In the genomic region with DNA sequence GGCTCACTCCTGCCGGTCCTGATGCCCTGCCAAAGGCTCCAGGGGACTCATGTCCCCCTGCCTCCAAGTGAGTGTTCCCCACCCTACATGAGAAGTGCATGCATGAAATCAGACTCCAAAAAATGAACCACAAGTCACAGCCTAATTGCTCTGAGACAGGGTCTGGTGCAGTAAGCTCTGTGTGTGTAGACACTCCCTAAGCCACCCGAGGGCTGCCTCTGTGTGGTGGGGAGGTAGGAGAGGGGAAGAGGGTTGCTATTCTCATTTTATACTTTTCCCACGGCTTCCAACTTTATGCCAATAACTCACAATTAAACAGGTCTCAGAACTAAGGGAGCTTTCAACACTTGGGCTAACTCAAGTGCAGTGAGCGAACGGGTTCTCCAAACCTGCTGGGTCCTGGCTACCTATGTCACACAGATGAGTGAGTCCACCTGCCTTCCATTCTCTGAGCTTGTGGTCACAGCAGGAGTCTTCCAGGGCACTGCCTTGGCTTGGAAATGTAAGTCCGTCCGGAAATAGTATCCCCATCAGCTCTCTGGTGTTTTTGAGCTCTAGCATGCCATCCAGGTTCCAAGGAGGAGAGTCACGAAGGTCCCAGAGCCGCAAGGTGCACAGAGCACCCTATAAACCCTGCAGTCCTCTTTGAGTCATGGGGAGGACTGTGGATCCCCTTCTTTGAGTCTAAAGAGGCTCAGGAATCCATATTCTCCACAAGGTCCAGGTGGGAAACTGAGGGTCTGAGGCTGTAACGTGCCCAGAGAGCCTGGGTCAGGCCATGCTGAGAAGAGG, we compare ENCODE assay signal across 12 mouse cellular contexts. TPM values are rescaled to one million over a fixed set of nuclear protein-coding genes. Genes with fewer than 3 reads are reported as not detected.
DNase-seq lines count a peak whose midpoint lies in the region; ATAC-seq and TF ChIP-seq lines count a peak whose summit lies in the region.
"Had no signal": no experiment of that assay in that cellular context is flagged by ENCODE, and none has a peak within 500 bp of the region (broad histone marks: within the 10 kb centered on the region; RNA-seq: fewer than 3 reads in every experiment).

No protein-coding gene starts in this region.

- peak; percentile 51 for TF ChIP-seq POLR2A in myocyte (IDR thresholded peaks at IDR 0.05; ENCODE audit: insufficient read length, low read depth)

- H3K27me3 ChIP-seq in heart, embryonic 14.5 days (ENCODE audit: control insufficient read depth, insufficient read depth, low read length), result no peaks in the 10 kb centered on the region
- no peaks in the 10 kb centered on the region for H3K27me3 ChIP-seq in lung, embryonic 16.5 days (ENCODE audit: control insufficient read depth, insufficient read depth, low read depth, low read length)
- H3K27me3 ChIP-seq in myocyte (ENCODE audit: control insufficient read depth, insufficient read depth, insufficient read length), result no peaks in the 10 kb centered on the region
- H3K27me3 ChIP-seq: hindbrain, embryonic 15.5 days had no signal

- no peak overlapping the region for H3ac ChIP-seq in myocyte (ENCODE audit: control insufficient read depth, insufficient read length)

- WGBS in heart, embryonic 14.5 days, result 82% methylated on average over 10 of the region's 10 CpGs
- 77% methylated on average over 10 of the region's 10 CpGs for WGBS in lung, embryonic 16.5 days

- peaks cover 41 to 63% of the 10 kb centered on the region in 2 experiments for H3K4me1 ChIP-seq in heart, embryonic 14.5 days (ENCODE audit: control insufficient read depth in 2 of 2, insufficient read depth in 2 of 2, low read length in 2 of 2)
- peaks cover 47% of the 10 kb centered on the region for H3K4me1 ChIP-seq in lung, embryonic 16.5 days (replicated peaks; ENCODE audit: control insufficient read depth, insufficient read depth, low read length)

- peaks cover 8% of the 10 kb centered on the region for H3K79me2 ChIP-seq in myocyte (ENCODE audit: control insufficient read depth, insufficient read depth)

- DNase-seq in heart, postnatal 4 days, result no peak
- no peak for DNase-seq in lung, postnatal 10 days
- DNase-seq in cerebellum, postnatal 14 days, result peak; percentile 66 to 71
- no peak for DNase-seq in right cerebral cortex, adult 18-20 months

- peak overlapping the region; percentile 34; the same call in 1 of the 2 replicates for H3K4me2 ChIP-seq in heart, embryonic 14.5 days (ENCODE audit: low read length)
- H3K4me2 ChIP-seq in lung, embryonic 16.5 days (ENCODE audit: low read depth, low read length), result no peak overlapping the region
- H3K4me2 ChIP-seq in myocyte (ENCODE audit: low read depth), result peak overlapping the region; percentile 31
- H3K4me2 ChIP-seq: hindbrain, embryonic 15.5 days; neural tube, embryonic 12.5 days had no signal

- no peak for ATAC-seq in heart, embryonic 14.5 days (ENCODE audit: insufficient number of reproducible peaks, insufficient read depth, low FRiP score, low read depth)
- ATAC-seq in lung, embryonic 16.5 days (ENCODE audit: low read depth), result no peak
- no peak for ATAC-seq in erythroid progenitor cell, adult 5-6 weeks (replicated peaks; ENCODE audit: low FRiP score, poor library complexity, severe bottlenecking)
- ATAC-seq: activated CD4-positive, CD25-positive, alpha-beta regulatory T cell, adult 4 months had no signal

- 0 out of 2 replicates have a peak, but pooled peaks cover 2% of the 10 kb centered on the region for H3K36me3 ChIP-seq in heart, embryonic 14.5 days (ENCODE audit: control insufficient read depth, insufficient read depth, low read length)
- no peaks in the 10 kb centered on the region for H3K36me3 ChIP-seq in lung, embryonic 16.5 days (ENCODE audit: control insufficient read depth, insufficient read depth, low read length)
- peaks cover 40% of the 10 kb centered on the region for H3K36me3 ChIP-seq in myocyte (ENCODE audit: control insufficient read depth, insufficient read depth)
- H3K36me3 ChIP-seq: hindbrain, embryonic 15.5 days; midbrain, embryonic 10.5 days; neural tube, embryonic 12.5 days had no signal

- no peaks in the 10 kb centered on the region for H3K9me3 ChIP-seq in heart, embryonic 14.5 days (ENCODE audit: control insufficient read depth, low read length)
- no peaks in the 10 kb centered on the region for H3K9me3 ChIP-seq in lung, embryonic 16.5 days (ENCODE audit: control insufficient read depth, low read length)
- H3K9me3 ChIP-seq: hindbrain, embryonic 15.5 days; midbrain, embryonic 10.5 days; neural tube, embryonic 12.5 days had no signal

- no peak overlapping the region for H3K4me3 ChIP-seq in heart, embryonic 14.5 days (ENCODE audit: control insufficient read depth in 1 of 2, insufficient read depth in 1 of 2, low read depth in 1 of 2, low read length in 2 of 2)
- H3K4me3 ChIP-seq in lung, embryonic 16.5 days (ENCODE audit: low read length), result no peak overlapping the region
- no peak overlapping the region for H3K4me3 ChIP-seq in myocyte
- H3K4me3 ChIP-seq: hindbrain, embryonic 15.5 days; midbrain, embryonic 10.5 days; neural tube, embryonic 12.5 days had no signal

- peak overlapping the region in 1 of 2 experiments; percentile 91; a peak in 2 of 4 replicates for H3K27ac ChIP-seq in heart, embryonic 14.5 days (replicated peaks in 1 of 2; ENCODE audit: control insufficient read depth in 1 of 2, insufficient read depth in 1 of 2, low read depth in 2 of 2, low read length in 2 of 2)
- no peak overlapping the region for H3K27ac ChIP-seq in lung, embryonic 16.5 days (ENCODE audit: low read length)
- H3K27ac ChIP-seq: hindbrain, embryonic 15.5 days; midbrain, embryonic 10.5 days; neural tube, embryonic 12.5 days had no signal

- H3K9ac ChIP-seq in heart, embryonic 14.5 days (ENCODE audit: low read length), result peak overlapping the region; percentile 58; the same call in 1 of the 2 replicates
- H3K9ac ChIP-seq in lung, embryonic 16.5 days (ENCODE audit: low read length), result 0 out of 2 replicates have a peak overlapping the region, but pooled peaks have one; percentile 28
- H3K9ac ChIP-seq: hindbrain, embryonic 15.5 days; neural tube, embryonic 12.5 days had no signal

TF ChIP-seq in myocyte, 11 proteins besides CTCF, POLR2A, EP300 and RAD21:
- TF ChIP-seq E2F4 (IDR thresholded peaks at IDR 0.05; ENCODE audit: insufficient read depth), result no peak
- peak; percentile 92 for TF ChIP-seq POLR2AphosphoS2 (IDR thresholded peaks at IDR 0.05; ENCODE audit: insufficient read length, low read depth)
- TF ChIP-seq REST (IDR thresholded peaks at IDR 0.05; ENCODE audit: insufficient read depth, insufficient read length), result no peak
- no peak for TF ChIP-seq MYOG (IDR thresholded peaks at IDR 0.05; ENCODE audit: control insufficient read depth in 1 of 3, insufficient read depth in 1 of 3, insufficient read length in 2 of 3, low read depth in 2 of 3)
- no peak for TF ChIP-seq MAX (IDR thresholded peaks at IDR 0.05; ENCODE audit: low read depth)

RNA-seq across cellular contexts. Expression of gene Frmd8, which starts 50.1 kb away (rescaled TPM):
- 18.5 and 19.2 TPM in 2 replicates for polyA plus RNA-seq in heart, embryonic 14.5 days (2014; fragmentation: Nextera tagmentation; extraction: Ambion mirVana)
- 10 to 100 TPM; 18.6 to 20.9 TPM for total RNA-seq in heart, postnatal 4 days (2021)
- polyA plus RNA-seq in lung, embryonic 16.5 days (2015; fragmentation: Nextera tagmentation; extraction: Ambion mirVana), result 56.4 and 61.1 TPM in 2 replicates
- polyA plus RNA-seq in myocyte (2012; fragmentation: generic; extraction: Trizol), result 22.3 TPM
- 3.6 and 9.2 TPM in 2 replicates for total RNA-seq in erythroid progenitor cell, adult 5-6 weeks (2015; ENCODE audit: low replicate concordance)
- 4.2 and 6.0 TPM in 2 replicates for total RNA-seq in erythroid progenitor cell, adult 5-6 weeks (2017; ENCODE audit: low replicate concordance)

RNA-seq across cellular contexts. Expression of gene Slc25a45, which starts 52.6 kb away (rescaled TPM):
- polyA plus RNA-seq in heart, embryonic 14.5 days (2014; fragmentation: Nextera tagmentation; extraction: Ambion mirVana), result 1.7 and 2.8 TPM in 2 replicates
- total RNA-seq in heart, postnatal 4 days (2021), result 1 to 10 TPM; 5.4 to 6.2 TPM
- 5.7 and 6.2 TPM in 2 replicates for polyA plus RNA-seq in lung, embryonic 16.5 days (2015; fragmentation: Nextera tagmentation; extraction: Ambion mirVana)
- 5.2 TPM for polyA plus RNA-seq in myocyte (2012; fragmentation: generic; extraction: Trizol)
- total RNA-seq in erythroid progenitor cell, adult 5-6 weeks (2015; ENCODE audit: low replicate concordance), result 2.9 and 8.8 TPM in 2 replicates
- total RNA-seq in erythroid progenitor cell, adult 5-6 weeks (2017; ENCODE audit: low replicate concordance), result 7.2 and 7.8 TPM in 2 replicates

RNA-seq across cellular contexts. Expression of gene Scyl1, which starts 53.8 kb away (rescaled TPM):
- polyA plus RNA-seq in heart, embryonic 14.5 days (2014; fragmentation: Nextera tagmentation; extraction: Ambion mirVana), result 56.9 and 62.3 TPM in 2 replicates
- 10 to 100 TPM; 60.6 to 69.0 TPM for total RNA-seq in heart, postnatal 4 days (2021)
- polyA plus RNA-seq in lung, embryonic 16.5 days (2015; fragmentation: Nextera tagmentation; extraction: Ambion mirVana), result 76.3 and 83.2 TPM in 2 replicates
- 73.5 TPM for polyA plus RNA-seq in myocyte (2012; fragmentation: generic; extraction: Trizol)
- total RNA-seq in erythroid progenitor cell, adult 5-6 weeks (2015; ENCODE audit: low replicate concordance), result 18.4 and 24.1 TPM in 2 replicates
- 17.2 and 17.3 TPM in 2 replicates for total RNA-seq in erythroid progenitor cell, adult 5-6 weeks (2017; ENCODE audit: low replicate concordance)

Comparison
In these comparisons a context has a peak if more than half of its experiments do, and no peak if none do; other contexts are left out.
1. DNase-seq: peak in cerebellum, postnatal 14 days (2 of 2); none in heart, postnatal 4 days (single experiment), lung, postnatal 10 days (single experiment) and right cerebral cortex, adult 18-20 months (single experiment).